Mouse (Mus musculus): ENCODE measurements at regions not wholly inside any gene's neighbourhood (a gene's known extent, or its start where the extent isn't known, plus 50 kb on each side); places are given as distances from the start of the nearest gene placed in this dataset.
A peak's percentile ranks its signal among the peaks of the same experiment; 100 is the strongest.

DNA sequence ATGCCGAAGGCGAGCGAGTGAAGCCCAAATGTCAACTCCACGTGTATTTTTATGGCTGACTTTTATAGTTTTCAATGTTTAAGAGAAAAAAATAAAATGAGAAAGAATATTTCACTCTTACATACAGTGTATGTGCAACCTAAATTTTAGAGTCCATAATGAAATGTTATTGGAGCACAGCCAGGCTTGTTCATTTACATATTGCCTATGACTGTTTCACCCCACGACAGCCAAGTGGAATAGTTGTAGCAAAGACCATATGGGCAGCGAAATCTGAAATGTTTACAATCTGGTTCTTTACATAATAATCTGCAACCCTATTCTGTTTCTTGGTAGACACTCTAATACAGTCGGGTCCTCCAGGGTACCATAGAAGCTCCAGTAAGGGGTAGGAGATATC, 223.3 kb upstream of the Noct start:
- no peak for ATAC-seq (ENCODE audit: low read depth)
- no peak overlapping the region for H3K9ac ChIP-seq
- no peak overlapping the region for H3K4me3 ChIP-seq
- no peaks in the 10 kb centered on the region for H3K36me3 ChIP-seq
- H3K4me1 ChIP-seq (replicated peaks), result 0 out of 2 replicates have a peak, but pooled peaks cover 7% of the 10 kb centered on the region
- H3K27me3 ChIP-seq, result no peaks in the 10 kb centered on the region
- 91% methylated on average over 7 of the region's 7 CpGs for WGBS
- no peaks in the 10 kb centered on the region for H3K9me3 ChIP-seq
- H3K4me2 ChIP-seq, result no peak overlapping the region
- no peak overlapping the region for H3K27ac ChIP-seq (replicated peaks)

DNA sequence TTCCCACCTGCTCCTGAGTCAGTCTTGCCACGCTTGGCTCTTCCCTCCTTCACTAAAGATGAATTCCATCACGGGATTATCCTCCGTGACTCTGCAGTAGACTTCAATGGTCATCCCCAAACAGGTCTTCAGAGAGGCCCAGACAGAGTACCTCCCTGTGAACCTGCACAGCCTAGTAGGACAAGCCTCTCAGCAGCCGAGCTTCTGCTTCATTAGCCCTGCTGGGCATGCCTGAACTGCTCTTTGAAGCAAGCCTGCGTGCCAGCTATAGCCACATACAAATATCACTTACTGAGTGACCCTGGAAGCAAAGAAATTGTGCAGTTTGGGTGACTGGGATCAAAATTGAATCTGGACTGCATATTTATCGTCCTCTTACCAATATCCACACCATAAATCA, 221.6 kb upstream of the Noct start:
- Histone ChIP-seq H3K27me3 (no peaks in the 10 kb centered on the region), H3K4me2 (no peak overlapping the region), H3K9me3 (no peaks in the 10 kb centered on the region), H3K9ac (no peak overlapping the region), H3K36me3 (no peaks in the 10 kb centered on the region), H3K4me3 (no peak overlapping the region), H3K27ac (replicated peaks) (no peak overlapping the region), H3K4me1 (replicated peaks) (0 out of 2 replicates have a peak, but pooled peaks cover 7% of the 10 kb centered on the region)
- peak; percentile 36; the same call in 1 of the 2 replicates for ATAC-seq (ENCODE audit: low read depth)
- WGBS, result 35% methylated on average over 6 of the region's 6 CpGs

DNA sequence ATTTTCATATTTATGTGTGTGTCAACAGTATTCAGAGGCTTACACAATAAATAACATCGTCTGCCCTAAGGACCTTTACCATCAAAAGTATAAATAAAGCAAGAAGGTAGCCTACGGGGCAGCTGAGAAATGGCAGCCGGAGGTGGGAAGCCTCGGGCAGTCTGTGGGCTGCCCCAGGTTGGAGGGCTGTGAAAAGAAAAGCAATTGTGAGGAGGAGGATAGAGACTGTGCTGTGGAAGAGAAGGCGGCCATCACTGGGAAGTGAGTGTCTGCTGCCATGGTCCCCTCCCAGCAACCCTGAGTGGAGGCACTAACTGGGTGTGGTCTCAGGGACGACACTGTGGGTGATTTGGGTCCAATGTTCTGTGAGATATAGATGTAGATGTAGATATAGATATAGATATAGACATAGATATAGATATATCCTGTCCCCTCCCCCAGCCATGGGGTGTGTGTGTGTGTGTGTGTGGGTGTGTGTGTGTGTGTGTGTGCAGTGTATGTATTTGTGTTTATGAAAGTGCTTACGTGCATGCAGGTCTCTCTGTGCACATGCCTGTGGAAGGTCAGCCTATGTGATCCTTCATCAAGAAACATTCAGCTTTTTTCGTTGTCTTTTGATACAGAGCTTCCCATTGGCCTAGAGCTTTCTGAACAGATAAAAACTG, 220.6 kb upstream of the Noct start:
- H3K9ac ChIP-seq, result no peak overlapping the region
- ATAC-seq (ENCODE audit: low read depth), result peak; percentile 41; the same call in 1 of the 2 replicates
- H3K9me3 ChIP-seq, result no peaks in the 10 kb centered on the region
- H3K4me1 ChIP-seq (replicated peaks), result 0 out of 2 replicates have a peak, but pooled peaks cover 7% of the 10 kb centered on the region
- no peak overlapping the region for H3K4me2 ChIP-seq
- H3K27me3 ChIP-seq, result no peaks in the 10 kb centered on the region
- no peak overlapping the region for H3K27ac ChIP-seq (replicated peaks)
- no peak overlapping the region for H3K4me3 ChIP-seq
- 45% methylated on average over 8 of the region's 8 CpGs for WGBS
- no peaks in the 10 kb centered on the region for H3K36me3 ChIP-seq

DNA sequence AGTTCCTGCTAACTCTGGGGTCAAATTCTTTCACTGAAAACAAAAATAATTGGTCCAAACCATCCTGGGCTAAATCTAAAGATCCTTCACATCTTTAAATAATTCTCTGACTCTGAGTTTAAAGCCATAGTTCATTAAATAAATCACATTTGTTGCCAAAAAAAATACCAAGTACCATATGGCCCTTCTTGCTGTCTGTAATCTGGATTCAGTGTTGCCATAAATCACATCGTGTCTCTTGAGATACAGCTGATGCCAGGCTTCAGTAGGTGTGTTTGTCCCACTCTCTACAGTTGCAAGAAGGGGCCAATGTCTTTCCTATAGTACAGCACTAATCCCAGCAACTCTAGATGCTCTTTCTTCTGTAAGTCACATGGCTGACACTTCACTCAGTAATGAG, 220.0 kb upstream of the Noct start:
- 75% methylated on average over 1 of the region's 1 CpGs for WGBS
- ATAC-seq (ENCODE audit: low read depth), result no peak
- H3K4me2 ChIP-seq, result no peak overlapping the region
- H3K9me3 ChIP-seq, result no peaks in the 10 kb centered on the region
- no peaks in the 10 kb centered on the region for H3K36me3 ChIP-seq
- H3K27me3 ChIP-seq, result no peaks in the 10 kb centered on the region
- H3K4me1 ChIP-seq (replicated peaks), result 0 out of 2 replicates have a peak, but pooled peaks cover 7% of the 10 kb centered on the region
- H3K9ac ChIP-seq, result no peak overlapping the region
- H3K27ac ChIP-seq (replicated peaks), result no peak overlapping the region
- H3K4me3 ChIP-seq, result no peak overlapping the region

DNA sequence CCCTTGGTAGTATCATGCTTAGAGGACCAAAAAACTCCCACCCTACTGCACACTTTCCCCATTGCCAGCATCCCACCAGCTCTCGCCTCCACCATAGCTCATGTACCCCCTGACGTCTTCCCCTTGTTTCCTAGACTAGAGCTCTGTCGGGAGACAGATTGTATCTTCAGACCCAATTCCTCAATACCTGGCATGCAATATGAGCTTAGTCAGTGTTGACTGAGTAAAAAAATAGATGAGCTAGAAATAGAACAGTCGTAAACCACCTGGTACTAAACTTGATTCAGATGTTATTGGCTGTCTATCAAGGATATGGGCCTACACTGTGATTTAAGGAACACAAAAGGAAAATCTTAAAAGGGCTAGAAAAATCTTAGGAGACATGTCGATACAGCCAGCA, 215.1 kb upstream of the Noct start:
- H3K9ac ChIP-seq, result no peak overlapping the region
- whole genome bisulfite sequencing, result 84% methylated on average over 5 of the region's 5 CpGs

DNA sequence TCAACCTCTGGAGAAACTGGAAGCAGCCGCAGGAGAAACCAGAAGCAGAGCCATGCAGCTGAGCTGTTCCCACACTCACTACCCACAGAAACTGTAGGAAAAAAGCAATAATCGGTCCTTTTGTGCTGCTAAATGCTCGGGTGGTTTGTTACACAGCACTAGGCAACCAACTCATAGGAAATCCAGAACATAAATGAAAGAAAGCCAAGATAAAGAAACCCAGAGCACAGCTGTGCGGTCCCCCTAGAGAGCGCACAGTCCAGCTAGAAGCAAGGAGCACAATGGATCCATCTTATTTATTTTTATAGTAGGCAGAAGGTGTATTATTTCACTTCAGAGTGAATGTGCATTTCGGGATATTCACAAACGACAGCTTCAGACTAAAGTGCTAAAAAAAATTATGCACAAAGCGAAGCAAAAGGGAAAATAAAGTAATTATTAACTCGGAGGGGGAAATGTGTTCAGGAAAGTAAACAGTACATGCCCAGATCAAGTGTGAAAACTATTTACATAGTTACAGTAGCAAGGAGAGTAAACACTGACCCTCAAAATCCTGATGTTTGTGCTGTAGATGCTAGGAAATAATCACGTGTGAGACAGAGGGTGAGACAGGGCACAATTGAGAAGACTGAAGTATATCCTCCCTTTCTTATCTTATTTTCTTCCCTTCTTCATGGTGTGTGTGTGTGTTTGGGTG, 204.4 kb upstream of the Noct start:
- no peak overlapping the region for H3K9ac ChIP-seq
- 50% methylated on average over 10 of the region's 10 CpGs for WGBS
- H3K27me3 ChIP-seq, result no peaks in the 10 kb centered on the region
- H3K36me3 ChIP-seq, result no peaks in the 10 kb centered on the region
- H3K4me3 ChIP-seq, result no peak overlapping the region
- H3K4me1 ChIP-seq (replicated peaks), result peaks cover 7% of the 10 kb centered on the region; the same call in 1 of the 2 replicates
- H3K27ac ChIP-seq (replicated peaks), result no peak overlapping the region
- no peak overlapping the region for H3K4me2 ChIP-seq
- no peak for ATAC-seq (ENCODE audit: low read depth)
- H3K9me3 ChIP-seq, result no peaks in the 10 kb centered on the region

More for the DNA sequence above, 215.1 kb upstream of the Noct start:
- Histone ChIP-seq H3K27me3 (no peaks in the 10 kb centered on the region), H3K27ac (replicated peaks) (no peak overlapping the region), H3K36me3 (no peaks in the 10 kb centered on the region), H3K9me3 (no peaks in the 10 kb centered on the region), H3K4me1 (replicated peaks) (no peaks in the 10 kb centered on the region), H3K4me3 (no peak overlapping the region), H3K4me2 (no peak overlapping the region)
- no peak for ATAC-seq (ENCODE audit: low read depth)

DNA sequence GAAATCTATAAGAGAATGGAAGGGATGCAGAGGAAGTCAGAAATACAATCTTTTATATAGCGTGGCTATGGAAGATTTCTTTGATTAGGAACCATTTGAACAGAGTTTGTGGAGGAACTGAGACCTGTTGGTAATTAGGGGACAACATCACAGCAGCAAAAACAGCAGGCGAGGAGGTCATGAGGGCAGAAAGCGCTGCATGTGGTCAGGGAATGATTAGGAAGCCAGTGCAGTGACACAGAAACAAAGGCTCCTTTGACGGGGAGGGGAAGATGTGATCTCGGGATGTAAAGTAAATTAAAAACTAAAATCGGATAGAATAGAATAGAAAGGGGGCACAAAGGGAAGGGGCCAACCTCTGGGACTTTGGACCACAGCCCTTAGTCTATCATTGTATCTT, 199.6 kb upstream of the Noct start:
- WGBS, result 17% methylated on average over 6 of the region's 6 CpGs
- ATAC-seq (ENCODE audit: low read depth), result no peak

DNA sequence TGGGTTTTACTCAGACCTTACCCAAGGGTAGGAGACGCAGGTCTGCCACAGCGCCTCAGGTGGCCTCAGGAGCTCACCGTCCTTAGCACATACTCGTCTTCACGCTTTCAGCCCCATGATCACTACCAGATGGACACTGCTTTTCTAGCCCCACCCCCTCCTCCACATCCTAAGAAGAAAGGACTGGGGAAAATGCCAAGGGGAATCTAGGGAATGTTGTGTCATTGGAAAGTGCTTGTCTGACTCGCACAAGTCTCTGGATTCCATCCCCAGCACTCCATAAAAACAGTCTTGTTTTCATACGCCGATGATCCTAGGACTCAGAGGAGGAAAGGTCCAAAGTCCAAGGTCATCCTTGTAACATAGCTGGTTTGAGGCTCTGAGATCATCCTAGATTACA, 192.4 kb upstream of the Noct start:
- no peak overlapping the region for H3K4me2 ChIP-seq
- ATAC-seq (ENCODE audit: low read depth), result no peak
- H3K9ac ChIP-seq, result no peak overlapping the region
- H3K36me3 ChIP-seq, result no peaks in the 10 kb centered on the region
- H3K27ac ChIP-seq (replicated peaks), result no peak overlapping the region
- no peak overlapping the region for H3K4me3 ChIP-seq
- WGBS, result 78% methylated on average over 8 of the region's 8 CpGs
- no peaks in the 10 kb centered on the region for H3K9me3 ChIP-seq
- H3K4me1 ChIP-seq (replicated peaks), result 0 out of 2 replicates have a peak, but pooled peaks cover under 1% of the 10 kb centered on the region
- no peaks in the 10 kb centered on the region for H3K27me3 ChIP-seq

More for the DNA sequence above, 199.6 kb upstream of the Noct start:
- Histone ChIP-seq H3K27me3 (no peaks in the 10 kb centered on the region), H3K36me3 (no peaks in the 10 kb centered on the region), H3K4me3 (no peak overlapping the region), H3K4me1 (replicated peaks) (peaks cover 4% of the 10 kb centered on the region; the same call in 1 of the 2 replicates), H3K9ac (no peak overlapping the region), H3K27ac (replicated peaks) (no peak overlapping the region), H3K9me3 (no peaks in the 10 kb centered on the region), H3K4me2 (no peak overlapping the region)

DNA sequence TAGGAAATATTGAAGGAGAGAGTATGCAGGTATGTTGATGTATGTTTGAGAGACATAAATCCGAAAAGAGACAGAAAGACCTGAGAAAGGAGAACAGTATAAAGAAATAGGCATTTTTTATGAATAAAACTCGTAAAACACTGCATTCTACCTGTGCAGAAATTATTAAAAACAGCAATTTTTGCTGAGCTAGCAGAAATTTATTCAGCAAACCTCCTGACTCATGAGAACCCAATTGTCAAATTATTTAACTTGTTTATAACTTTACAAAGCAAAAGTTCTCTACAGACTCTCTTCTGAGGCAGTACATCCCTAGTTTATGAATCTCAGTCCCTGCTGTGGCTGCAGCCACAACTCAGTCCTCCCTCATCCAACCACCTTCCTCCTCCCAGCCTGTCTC, 191.0 kb upstream of the Noct start:
- Histone ChIP-seq H3K9me3 (no peaks in the 10 kb centered on the region), H3K27ac (replicated peaks) (no peak overlapping the region), H3K4me1 (replicated peaks) (0 out of 2 replicates have a peak, but pooled peaks cover 6% of the 10 kb centered on the region), H3K36me3 (no peaks in the 10 kb centered on the region), H3K27me3 (no peaks in the 10 kb centered on the region), H3K4me3 (no peak overlapping the region), H3K4me2 (no peak overlapping the region), H3K9ac (no peak overlapping the region)
- no peak for ATAC-seq (ENCODE audit: low read depth)
- 85% methylated on average over 2 of the region's 2 CpGs for WGBS

DNA sequence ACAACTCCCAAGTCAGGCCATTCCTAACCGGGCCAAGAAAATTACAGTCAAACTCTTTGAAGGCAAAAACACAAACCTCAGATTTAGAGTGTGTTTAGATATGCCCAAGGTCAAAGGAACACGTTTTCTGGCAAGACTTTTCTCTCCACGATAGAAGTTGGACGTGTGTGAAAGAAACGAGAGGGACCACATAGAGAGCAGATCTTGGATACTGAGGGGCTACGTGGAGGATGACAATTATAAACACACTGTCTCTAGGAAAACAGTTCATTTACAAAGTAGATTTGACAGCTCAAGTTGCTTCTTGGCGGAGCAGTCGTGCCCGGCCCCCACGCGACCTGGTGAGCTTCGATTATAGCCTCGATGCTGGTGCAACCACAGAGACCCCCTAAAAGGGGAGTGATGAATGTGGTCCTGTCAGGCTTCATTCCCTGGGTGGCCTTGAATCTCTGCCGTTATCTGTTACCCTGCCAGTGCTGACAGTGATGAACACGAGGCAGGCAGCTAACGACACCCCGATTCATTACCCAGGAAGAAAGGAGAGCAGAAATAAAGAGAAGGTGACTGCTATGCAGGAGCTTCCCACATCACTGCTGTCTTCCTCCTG, 187.4 kb upstream of the Noct start:
- Histone ChIP-seq H3K4me3 (no peak overlapping the region), H3K27me3 (no peaks in the 10 kb centered on the region), H3K4me1 (replicated peaks) (0 out of 2 replicates have a peak, but pooled peaks cover 6% of the 10 kb centered on the region), H3K9ac (no peak overlapping the region), H3K36me3 (no peaks in the 10 kb centered on the region), H3K27ac (replicated peaks) (no peak overlapping the region), H3K9me3 (no peaks in the 10 kb centered on the region), H3K4me2 (no peak overlapping the region)
- no peak for ATAC-seq (ENCODE audit: low read depth)
- WGBS, result 51% methylated on average over 17 of the region's 17 CpGs

DNA sequence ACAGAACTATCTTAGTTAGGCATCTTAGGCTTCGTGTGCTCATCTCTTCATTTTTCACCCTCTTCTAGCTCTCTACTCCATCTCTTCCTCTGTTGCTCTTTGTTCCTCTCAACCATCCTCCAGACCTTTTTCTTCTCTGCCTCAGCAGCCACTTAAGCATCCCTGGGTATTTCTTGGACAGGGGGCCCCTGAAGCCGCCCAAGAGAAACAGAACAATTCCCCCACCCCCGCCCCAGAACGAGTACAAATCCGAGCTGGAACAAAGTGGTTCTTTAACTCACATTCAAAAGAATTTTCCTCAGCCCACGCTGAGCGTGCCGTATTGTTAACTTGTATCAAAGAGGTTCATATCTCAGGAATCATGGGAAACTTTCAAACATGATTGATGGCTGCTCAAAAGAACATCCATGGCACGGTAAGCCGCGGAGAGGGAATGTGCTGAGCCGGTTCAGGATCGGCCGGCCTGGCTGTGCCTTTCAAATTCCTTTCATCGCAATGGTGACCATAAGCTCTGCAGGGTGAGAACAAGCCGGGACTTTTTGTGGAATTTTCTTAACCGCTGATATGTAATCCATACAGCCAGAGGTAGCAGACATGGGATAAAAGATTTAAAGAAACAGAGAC, 181.9 kb upstream of the Noct start:
- Histone ChIP-seq H3K9me3 (no peaks in the 10 kb centered on the region), H3K27me3 (no peaks in the 10 kb centered on the region), H3K36me3 (no peaks in the 10 kb centered on the region), H3K4me1 (replicated peaks) (0 out of 2 replicates have a peak, but pooled peaks cover 4% of the 10 kb centered on the region), H3K9ac (no peak overlapping the region), H3K27ac (replicated peaks) (0 out of 2 replicates have a peak overlapping the region, but pooled peaks have one; percentile 9), H3K4me2 (0 out of 2 replicates have a peak overlapping the region, but pooled peaks have one; percentile 11), H3K4me3 (no peak overlapping the region)
- no peak for ATAC-seq (ENCODE audit: low read depth)
- 53% methylated on average over 17 of the region's 17 CpGs for WGBS

DNA sequence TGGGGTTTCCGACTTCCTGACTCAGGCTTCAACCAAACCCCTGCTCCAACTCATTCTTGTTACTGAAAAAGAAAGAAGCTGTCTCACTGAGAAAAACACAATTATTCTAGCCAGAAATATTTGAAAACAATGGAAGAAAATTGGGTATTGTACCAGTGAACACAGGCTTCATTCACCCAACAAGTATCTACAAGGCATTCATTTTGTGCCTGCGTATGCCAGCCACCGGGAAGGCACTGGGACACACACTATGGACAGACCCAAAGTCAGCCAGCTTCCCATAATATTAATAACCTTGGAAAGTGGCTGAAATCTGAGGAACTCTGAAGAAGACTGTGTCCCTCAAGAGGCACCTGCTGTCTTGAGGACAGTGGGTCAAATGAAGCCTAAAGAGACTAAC, 175.5 kb upstream of the Noct start:
- Histone ChIP-seq H3K36me3 (no peaks in the 10 kb centered on the region), H3K4me1 (replicated peaks) (no peaks in the 10 kb centered on the region), H3K4me3 (no peak overlapping the region), H3K9me3 (peaks cover 6% of the 10 kb centered on the region; the same call in 1 of the 2 replicates), H3K4me2 (no peak overlapping the region), H3K27me3 (no peaks in the 10 kb centered on the region), H3K9ac (no peak overlapping the region), H3K27ac (replicated peaks) (no peak overlapping the region)
- no peak for ATAC-seq (ENCODE audit: low read depth)
- WGBS, result 93% methylated on average over 3 of the region's 3 CpGs
